Mouse (Mus musculus) lung, adult 2 months (tissue): ENCODE data around the gene Nav1.

Source experiments
- CTCF ChIP-seq: fragments of 200-500 bp; IDR thresholded peaks from 2 replicates; pipeline ENCODE4 v1.5.1; 2011; ENCODE audit warnings: mild to moderate bottlenecking, low read length, control low read depth; ENCODE audit not compliant: insufficient read depth
- POLR2A ChIP-seq: fragments of 200-500 bp; IDR thresholded peaks from 2 replicates; pipeline ENCODE4 v1.6.1; 2011; ENCODE audit warnings: low read depth, mild to moderate bottlenecking, control low read depth, low read length, borderline replicate concordance; ENCODE audit errors: extremely low read depth

GRCm38 (mm10) chr1:135645459-135646195, 38.5 kb upstream of the Nav1 start:
- TF ChIP-seq POLR2A: no peak
- no peak for TF ChIP-seq CTCF
